Mouse (Mus musculus) liver, embryonic 13.5 days (tissue): Measurements from ENCODE around the gene Kti12. TPM values are rescaled to one million over a fixed set of nuclear protein-coding genes. Genes with fewer than 3 reads are reported as not detected.

Experiments used
- ATAC-seq: fragments of 200-750 bp; cut with Nextera tagmentation; 2 replicates; pipeline ENCODE4 v1.8.0; 2017; ENCODE audit warnings: low read depth, mild to moderate bottlenecking, moderate number of reproducible peaks, moderate library complexity
- DNase-seq: peaks from one replicate; pipeline ENCODE4 v3.0.0; 2022
- H3K27ac ChIP-seq: fragments of 300-500 bp; sonication (generic); 2 replicates; pipeline ENCODE4 v1.5.1; 2015; ENCODE audit warnings: moderate library complexity, mild to moderate bottlenecking, inconsistent platforms
- H3K27me3 ChIP-seq: fragments of 300-500 bp; sonication (generic); 2 replicates; pipeline ENCODE4 v1.6.1; 2015; ENCODE audit warnings: mild to moderate bottlenecking, inconsistent platforms
- H3K36me3 ChIP-seq: fragments of 300-500 bp; sonication (generic); 2 replicates; pipeline ENCODE4 v1.6.1; 2015; ENCODE audit warnings: mild to moderate bottlenecking, inconsistent platforms
- H3K4me1 ChIP-seq: fragments of 300-500 bp; sonication (generic); replicated peaks from 2 replicates; pipeline ENCODE4 v1.6.1; 2015; ENCODE audit warnings: inconsistent platforms
- H3K4me2 ChIP-seq: fragments of 300-500 bp; sonication (generic); 2 replicates; pipeline ENCODE4 v1.6.1; 2015; ENCODE audit warnings: inconsistent platforms, mild to moderate bottlenecking, moderate library complexity
- H3K4me3 ChIP-seq: fragments of 300-500 bp; sonication (generic); replicated peaks from 2 replicates; pipeline ENCODE4 v1.5.1; 2015; ENCODE audit warnings: mild to moderate bottlenecking, inconsistent platforms
- H3K9ac ChIP-seq: fragments of 300-500 bp; sonication (generic); 2 replicates; pipeline ENCODE4 v1.6.1; 2015; ENCODE audit warnings: mild to moderate bottlenecking, inconsistent platforms
- H3K9me3 ChIP-seq: fragments of 300-500 bp; sonication (generic); replicated peaks from 2 replicates; pipeline ENCODE4 v1.6.1; 2016; ENCODE audit warnings: inconsistent platforms
- WGBS: fragments of 180-500 bp; shearing (Covaris S2); methylation state at CpG from one replicate; pipeline ENCODE4 v1.1.7; 2015; ENCODE audit not compliant: insufficient replicate concordance; 5-methylcytosine and 5-hydroxymethylcytosine counted together
- polyA plus RNA-seq: library from polyadenylated mRNA; unstranded; fragments of >200 nt; fragmentation: Nextera tagmentation; extraction: Ambion mirVana; gene quantifications from 2 replicates; pipeline ENCODE4 v1.2.1, GENCODE M21; 2015

Gene Kti12
- polyA plus RNA-seq, 1 experiment from 2014 or later: 59.6 TPM

- H3K36me3 ChIP-seq: no peaks in the 10 kb centered on the region
- DNase-seq (no peak), ATAC-seq (no peak)
- H3K9me3 ChIP-seq: no peaks in the 10 kb centered on the region
- H3K4me2 ChIP-seq: no peak overlapping the region
- 72% methylated on average over 5 of the region's 5 CpGs for WGBS
- H3K9ac ChIP-seq: no peak overlapping the region
- H3K4me3 ChIP-seq: no peak overlapping the region
- no peak overlapping the region for H3K27ac ChIP-seq
- peaks cover 4% of the 10 kb centered on the region for H3K27me3 ChIP-seq
- H3K4me1 ChIP-seq: peaks cover 4% of the 10 kb centered on the region
These were observed 26.2 kb downstream of the Kti12 start for GRCm38 (mm10) chr4:108873746-108874145.

- Histone ChIP-seq H3K27me3 (peaks cover 23% of the 10 kb centered on the region), H3K9me3 (no peaks in the 10 kb centered on the region), H3K4me3 (no peak overlapping the region), H3K4me1 (peaks cover 14% of the 10 kb centered on the region), H3K9ac (no peak overlapping the region), H3K36me3 (no peaks in the 10 kb centered on the region), H3K27ac (no peak overlapping the region), H3K4me2 (no peak overlapping the region)
- ATAC-seq: no peak
- DNase-seq: no peak
- 62% methylated on average over 6 of the region's 6 CpGs for WGBS
These were observed 30.3 kb downstream of the Kti12 start for GRCm38 (mm10) chr4:108877901-108878300.

GRCm38 (mm10) chr4:108878963-108879822 is 31.6 kb downstream of the Kti12 start, which contains the start of gene Rab3b:
Gene Rab3b (plus strand): TSS chr4:108879063.
- WGBS: under 1% methylated on average over 46 of the region's 46 CpGs
- no peak within 1 kb of the TSS for H3K27ac ChIP-seq
- H3K36me3 ChIP-seq: no peaks in the 10 kb centered on the region
- peak; percentile 96 for ATAC-seq
- peaks cover 14% of the 10 kb centered on the region for H3K4me1 ChIP-seq
- H3K27me3 ChIP-seq: peaks cover 23% of the 10 kb centered on the region
- DNase-seq: peak; percentile 71
- peak within 1 kb of the TSS; percentile 57 for H3K4me3 ChIP-seq
- H3K9ac ChIP-seq: peak within 1 kb of the TSS; percentile 63
- peak within 1 kb of the TSS; percentile 88 for H3K4me2 ChIP-seq
- no peaks in the 10 kb centered on the region for H3K9me3 ChIP-seq

- H3K27ac ChIP-seq: no peak overlapping the region
- H3K4me1 ChIP-seq: peaks cover 9% of the 10 kb centered on the region
- no peak for DNase-seq
- no peak overlapping the region for H3K9ac ChIP-seq
- H3K4me2 ChIP-seq: no peak overlapping the region
- 60% methylated on average over 13 of the region's 13 CpGs for WGBS
- H3K27me3 ChIP-seq: peaks cover 19% of the 10 kb centered on the region
- no peak for ATAC-seq
- no peaks in the 10 kb centered on the region for H3K9me3 ChIP-seq
- no peaks in the 10 kb centered on the region for H3K36me3 ChIP-seq
- no peak overlapping the region for H3K4me3 ChIP-seq
These were observed 36.2 kb downstream of the Kti12 start for GRCm38 (mm10) chr4:108883815-108884214.

- no peak overlapping the region for H3K27ac ChIP-seq
- ATAC-seq (no peak), DNase-seq (no peak)
- H3K4me1 ChIP-seq: no peaks in the 10 kb centered on the region
- H3K4me2 ChIP-seq: no peak overlapping the region
- WGBS: 71% methylated on average over 4 of the region's 4 CpGs
- no peak overlapping the region for H3K9ac ChIP-seq
- H3K4me3 ChIP-seq: no peak overlapping the region
- H3K9me3 ChIP-seq: no peaks in the 10 kb centered on the region
- no peaks in the 10 kb centered on the region for H3K27me3 ChIP-seq
- no peaks in the 10 kb centered on the region for H3K36me3 ChIP-seq
These were observed 39.9 kb downstream of the Kti12 start for GRCm38 (mm10) chr4:108887456-108887855.

GRCm38 (mm10) chr4:108890876-108891275 is 43.3 kb downstream of the Kti12 start:
- 66% methylated on average over 6 of the region's 6 CpGs for WGBS
- DNase-seq: no peak
- no peak overlapping the region for H3K27ac ChIP-seq
- ATAC-seq: no peak
- no peaks in the 10 kb centered on the region for H3K9me3 ChIP-seq
- no peaks in the 10 kb centered on the region for H3K27me3 ChIP-seq
- H3K9ac ChIP-seq: no peak overlapping the region
- H3K4me1 ChIP-seq: no peaks in the 10 kb centered on the region
- H3K36me3 ChIP-seq: no peaks in the 10 kb centered on the region
- H3K4me2 ChIP-seq: no peak overlapping the region
- no peak overlapping the region for H3K4me3 ChIP-seq

Other genes with a start within 250 kb of the Kti12 start
- 12.9 and 13.3 TPM in 2 replicates for gene Cc2d1b, start 227.8 kb upstream of the Kti12 start, polyA plus RNA-seq
- gene 3110021N24Rik, start 128.1 kb upstream of the Kti12 start, polyA plus RNA-seq: 0.10 TPM in 1 of 2 replicates, not detected in the other
- 0.48 and 0.56 TPM in 2 replicates for gene Zfyve9, start 67.0 kb upstream of the Kti12 start, polyA plus RNA-seq
- 56.9 and 63.5 TPM in 2 replicates for gene Btf3l4, start 14.2 kb upstream of the Kti12 start, polyA plus RNA-seq
- 28.3 and 31.8 TPM in 2 replicates for gene Txndc12, start 13.2 kb upstream of the Kti12 start, polyA plus RNA-seq
- 0.24 and 0.34 TPM in 2 replicates for gene A730015C16Rik, start 834 bp downstream of the Kti12 start, polyA plus RNA-seq
- gene Rab3b, start 31.3 kb downstream of the Kti12 start, polyA plus RNA-seq: 2.1 and 3.5 TPM in 2 replicates
- 37.3 and 49.1 TPM in 2 replicates for gene Nrd1, start 152.9 kb downstream of the Kti12 start, polyA plus RNA-seq